Mouse (Mus musculus) midbrain, embryonic 11.5 days (tissue): ENCODE results near the gene Gm49378. TPM values are rescaled to one million over a fixed set of nuclear protein-coding genes. Genes with fewer than 3 reads are reported as not detected.

Experiments
- ATAC-seq: fragments of 200-750 bp; cut with Nextera tagmentation; 2 replicates; pipeline ENCODE4 v1.8.0; 2017; ENCODE audit warnings: moderate TSS enrichment, moderate library complexity; ENCODE audit not compliant: low FRiP score
- DNase-seq: peaks from one replicate; pipeline ENCODE4 v3.0.0; 2015; ENCODE audit warnings: low spot score; ENCODE audit errors: missing footprints
- H3K27ac ChIP-seq: fragments of 300-500 bp; sonication (generic); 2 replicates; pipeline ENCODE4 v1.5.1; 2014; ENCODE audit warnings: low read depth, low read length
- H3K27me3 ChIP-seq: fragments of 300-500 bp; sonication (generic); 2 replicates; pipeline ENCODE4 v1.6.1; 2014; ENCODE audit warnings: mild to moderate bottlenecking, low read length, moderate library complexity, mixed read lengths; ENCODE audit not compliant: control insufficient read depth, insufficient read depth
- H3K36me3 ChIP-seq: fragments of 300-500 bp; sonication (generic); 2 replicates; pipeline ENCODE4 v1.6.1; 2014; ENCODE audit warnings: mild to moderate bottlenecking, low read length, moderate library complexity, mixed read lengths; ENCODE audit not compliant: control insufficient read depth, insufficient read depth
- H3K4me1 ChIP-seq: fragments of 300-500 bp; sonication (generic); 2 replicates; pipeline ENCODE4 v1.6.1; 2014; ENCODE audit warnings: low read length; ENCODE audit not compliant: control insufficient read depth, insufficient read depth
- H3K4me2 ChIP-seq: fragments of 300-500 bp; sonication (generic); 2 replicates; pipeline ENCODE4 v1.6.1; 2014; ENCODE audit warnings: mild to moderate bottlenecking, moderate library complexity
- H3K4me3 ChIP-seq: fragments of 300-500 bp; sonication (generic); 2 replicates; pipeline ENCODE4 v1.5.1; 2014; ENCODE audit warnings: low read depth, low read length
- H3K9ac ChIP-seq: fragments of 300-500 bp; sonication (generic); 2 replicates; pipeline ENCODE4 v1.6.1; 2014; ENCODE audit warnings: low read length
- H3K9me3 ChIP-seq: fragments of 300-500 bp; sonication (generic); 2 replicates; pipeline ENCODE4 v1.6.1; 2016; ENCODE audit warnings: low read length; ENCODE audit not compliant: control insufficient read depth
- WGBS: fragments of 180-500 bp; shearing (Covaris S2); extraction: QIAGEN DNeasy Blood & Tissue Kit; methylation state at CpG from one replicate; pipeline ENCODE4 v1.1.7; 2014; 5-methylcytosine and 5-hydroxymethylcytosine counted together
- polyA plus RNA-seq: library from polyadenylated mRNA; unstranded; fragments of >200 nt; fragmentation: Nextera tagmentation; extraction: Ambion mirVana; gene quantifications from 2 replicates; pipeline ENCODE4 v1.2.1, GENCODE M21; 2014

Gene Gm49378
- polyA plus RNA-seq, 1 experiment from 2014 or later: 1.8 TPM

GRCm38 (mm10) chr14:55641291-55641690 is 3.6 kb upstream of the Gm49378 start:
- WGBS: 94% methylated on average over 13 of the region's 13 CpGs
- peaks cover 11% of the 10 kb centered on the region for H3K36me3 ChIP-seq
- H3K9me3 ChIP-seq: no peaks in the 10 kb centered on the region
- peaks cover 15% of the 10 kb centered on the region for H3K4me1 ChIP-seq
- no peak overlapping the region for H3K27ac ChIP-seq
- H3K4me3 ChIP-seq: no peak overlapping the region
- no peak overlapping the region for H3K9ac ChIP-seq
- H3K27me3 ChIP-seq: no peaks in the 10 kb centered on the region
- peak; percentile 69 for DNase-seq
- no peak for ATAC-seq
- no peak overlapping the region for H3K4me2 ChIP-seq

- WGBS: 95% methylated on average over 14 of the region's 14 CpGs
- Histone ChIP-seq H3K9ac (no peak overlapping the region), H3K36me3 (peaks cover 11% of the 10 kb centered on the region), H3K27ac (no peak overlapping the region), H3K9me3 (no peaks in the 10 kb centered on the region), H3K4me3 (no peak overlapping the region), H3K27me3 (no peaks in the 10 kb centered on the region), H3K4me1 (peaks cover 19% of the 10 kb centered on the region), H3K4me2 (no peak overlapping the region)
- DNase-seq (peak; percentile 49), ATAC-seq (no peak)
Observed at GRCm38 (mm10) chr14:55640816-55641215, 3.1 kb upstream of the Gm49378 start.

GRCm38 (mm10) chr14:55635523-55636007 is 2.1 kb downstream of the Gm49378 start, which contains the start of gene Ipo4:
Gene Ipo4 (minus strand): TSS chr14:55635957.
- Histone ChIP-seq H3K27me3 (no peaks in the 10 kb centered on the region), H3K9me3 (no peaks in the 10 kb centered on the region), H3K9ac (peak within 1 kb of the TSS; percentile 78), H3K4me3 (peak within 1 kb of the TSS; percentile 61), H3K36me3 (peaks cover 22% of the 10 kb centered on the region), H3K27ac (peak within 1 kb of the TSS; percentile 55), H3K4me1 (peaks cover 13% of the 10 kb centered on the region), H3K4me2 (peak within 1 kb of the TSS; percentile 96)
- peak; percentile 91 for ATAC-seq
- WGBS: 2% methylated on average over 33 of the region's 33 CpGs
- peak; percentile 98 for DNase-seq

GRCm38 (mm10) chr14:55634874-55635522 is 2.7 kb downstream of the Gm49378 start:
- H3K27ac ChIP-seq: peak overlapping the region; percentile 55; the same call in 1 of the 2 replicates
- no peaks in the 10 kb centered on the region for H3K27me3 ChIP-seq
- DNase-seq (no peak), ATAC-seq (peak; percentile 79)
- H3K9me3 ChIP-seq: no peaks in the 10 kb centered on the region
- H3K4me1 ChIP-seq: peaks cover 13% of the 10 kb centered on the region
- H3K4me2 ChIP-seq: peak overlapping the region; percentile 96
- peaks cover 26% of the 10 kb centered on the region for H3K36me3 ChIP-seq
- H3K4me3 ChIP-seq: peak overlapping the region; percentile 61
- WGBS: 4% methylated on average over 23 of the region's 23 CpGs
- peak overlapping the region; percentile 78 for H3K9ac ChIP-seq

GRCm38 (mm10) chr14:55629312-55629711 is 8.4 kb downstream of the Gm49378 start:
- Histone ChIP-seq H3K4me2 (no peak overlapping the region), H3K36me3 (peaks cover 41% of the 10 kb centered on the region), H3K4me3 (no peak overlapping the region), H3K4me1 (peaks cover 2% of the 10 kb centered on the region; the same call in 1 of the 2 replicates), H3K9ac (no peak overlapping the region), H3K27ac (no peak overlapping the region), H3K27me3 (no peaks in the 10 kb centered on the region), H3K9me3 (no peaks in the 10 kb centered on the region)
- DNase-seq (peak; percentile 88), ATAC-seq (no peak)
- 57% methylated on average over 5 of the region's 5 CpGs for WGBS

GRCm38 (mm10) chr14:55628077-55628827 is 9.4 kb downstream of the Gm49378 start:
- H3K4me1 ChIP-seq: no peaks in the 10 kb centered on the region
- 94% methylated on average over 27 of the region's 27 CpGs for WGBS
- no peaks in the 10 kb centered on the region for H3K27me3 ChIP-seq
- H3K36me3 ChIP-seq: peaks cover 39% of the 10 kb centered on the region
- peak; percentile 61 for DNase-seq
- no peak overlapping the region for H3K9ac ChIP-seq
- no peak overlapping the region for H3K4me3 ChIP-seq
- H3K27ac ChIP-seq: no peak overlapping the region
- no peaks in the 10 kb centered on the region for H3K9me3 ChIP-seq
- no peak overlapping the region for H3K4me2 ChIP-seq
- ATAC-seq: 0 out of 2 replicates have a peak, but pooled peaks have one; percentile 6

GRCm38 (mm10) chr14:55618486-55619195 is 19.1 kb downstream of the Gm49378 start:
- H3K27ac ChIP-seq: no peak overlapping the region

GRCm38 (mm10) chr14:55617822-55618221 is 19.9 kb downstream of the Gm49378 start, which contains the start of gene Rec8:
Gene Rec8 (plus strand): TSS chr14:55618037.
- Histone ChIP-seq H3K27me3 (no peaks in the 10 kb centered on the region), H3K27ac (no peak within 1 kb of the TSS), H3K9ac (no peak within 1 kb of the TSS), H3K9me3 (no peaks in the 10 kb centered on the region), H3K4me2 (peak within 1 kb of the TSS; percentile 11; the same call in 1 of the 2 replicates), H3K36me3 (no peaks in the 10 kb centered on the region), H3K4me1 (no peaks in the 10 kb centered on the region), H3K4me3 (no peak within 1 kb of the TSS; the same call in 1 of the 2 replicates)
- WGBS: 28% methylated on average over 21 of the region's 21 CpGs
- ATAC-seq (peak; percentile 59), DNase-seq (peak; percentile 85)

More at GRCm38 (mm10) chr14:55618486-55619195, 19.1 kb downstream of the Gm49378 start:
- Histone ChIP-seq H3K9me3 (no peaks in the 10 kb centered on the region), H3K4me2 (peak overlapping the region; percentile 11; the same call in 1 of the 2 replicates), H3K9ac (no peak overlapping the region), H3K4me1 (no peaks in the 10 kb centered on the region), H3K27me3 (no peaks in the 10 kb centered on the region), H3K4me3 (no peak overlapping the region; the same call in 1 of the 2 replicates), H3K36me3 (no peaks in the 10 kb centered on the region)
- ATAC-seq (no peak), DNase-seq (peak; percentile 84)
- WGBS: 53% methylated on average over 22 of the region's 22 CpGs
